Mouse (Mus musculus) testis, adult 2 months (tissue): ENCODE results near the gene Tamm41.

Experiments
- CTCF ChIP-seq: fragments of 200-500 bp; IDR thresholded peaks from 2 replicates; pipeline ENCODE4 v1.5.1; 2012; ENCODE audit warnings: low read depth, mild to moderate bottlenecking, inconsistent platforms, low read length, moderate library complexity; ENCODE audit not compliant: control insufficient read depth, insufficient read depth, insufficient replicate concordance
- POLR2A ChIP-seq: fragments of 200-500 bp; IDR thresholded peaks from 2 replicates; pipeline ENCODE4 v1.6.1; 2012; ENCODE audit warnings: low read depth, mild to moderate bottlenecking, inconsistent platforms, low read length, moderate library complexity; ENCODE audit not compliant: control insufficient read depth

- no peak for TF ChIP-seq CTCF
- TF ChIP-seq POLR2A: no peak
These were observed 4.9 kb upstream of the Tamm41 start for GRCm38 (mm10) chr6:115042609-115043008.
